Mouse (Mus musculus) adrenal gland, adult (tissue): ENCODE results near the gene Rasgef1b.

Source experiments
- DNase-seq, 2 experiments: peaks; one replicate each; pipeline ENCODE4 v3.0.0; 2022 to 2023; ENCODE audit warnings: low spot score in 1 of 2; ENCODE audit not compliant: inconsistent age in 2 of 2

The Rasgef1b gene

GRCm38 (mm10) chr5:99544664-99545494 is 184.0 kb downstream of the Rasgef1b start:
- DNase-seq = no peak

GRCm38 (mm10) chr5:99541999-99542765 is 186.7 kb downstream of the Rasgef1b start:
- no peak for DNase-seq

GRCm38 (mm10) chr5:99541321-99541895 is 187.5 kb downstream of the Rasgef1b start:
- no peak for DNase-seq

GRCm38 (mm10) chr5:99533416-99533815 is 195.4 kb downstream of the Rasgef1b start:
- peak; percentile 37 to 70 for DNase-seq

- no peak for DNase-seq
Measured at GRCm38 (mm10) chr5:99526797-99527201, 202.1 kb downstream of the Rasgef1b start.

- no peak for DNase-seq
Measured at GRCm38 (mm10) chr5:99525649-99526048, 203.2 kb downstream of the Rasgef1b start.

- peak; percentile 18 to 60 for DNase-seq
Measured at GRCm38 (mm10) chr5:99522571-99523269, 206.1 kb downstream of the Rasgef1b start.

- DNase-seq = peak; percentile 36 to 63
Measured at GRCm38 (mm10) chr5:99521411-99521810, 207.5 kb downstream of the Rasgef1b start.

- DNase-seq = no peak
Measured at GRCm38 (mm10) chr5:99519556-99519955, 209.3 kb downstream of the Rasgef1b start.

GRCm38 (mm10) chr5:99519023-99519422 is 209.8 kb downstream of the Rasgef1b start:
- no peak for DNase-seq

GRCm38 (mm10) chr5:99516207-99516606 is 212.7 kb downstream of the Rasgef1b start:
- DNase-seq = no peak

- DNase-seq = no peak
Measured at GRCm38 (mm10) chr5:99515764-99516163, 213.1 kb downstream of the Rasgef1b start.

- no peak for DNase-seq
Measured at GRCm38 (mm10) chr5:99513209-99513880, 215.5 kb downstream of the Rasgef1b start.

- no peak for DNase-seq
Measured at GRCm38 (mm10) chr5:99511081-99511480, 217.8 kb downstream of the Rasgef1b start.

- DNase-seq = no peak
Measured at GRCm38 (mm10) chr5:99506109-99506508, 222.8 kb downstream of the Rasgef1b start.

GRCm38 (mm10) chr5:99504349-99504830 is 224.5 kb downstream of the Rasgef1b start:
- peak; percentile 18 to 50 for DNase-seq

- DNase-seq = no peak
Measured at GRCm38 (mm10) chr5:99502681-99503080, 226.2 kb downstream of the Rasgef1b start.

- DNase-seq = peak in 1 of 2 experiments; percentile 52
Measured at GRCm38 (mm10) chr5:99499404-99500089, 229.3 kb downstream of the Rasgef1b start.

- no peak for DNase-seq
Measured at GRCm38 (mm10) chr5:99497856-99498255, 231.0 kb downstream of the Rasgef1b start.
